Mouse (Mus musculus) hindbrain, embryonic 14.5 days (tissue): ENCODE data around the gene Ttyh2. TPM values are rescaled to one million over a fixed set of nuclear protein-coding genes. Genes with fewer than 3 reads are reported as not detected.

Experiments used
- ATAC-seq: fragments of 200-750 bp; cut with Nextera tagmentation; 2 replicates; pipeline ENCODE4 v1.8.0; 2017; ENCODE audit warnings: moderate number of reproducible peaks, mild to moderate bottlenecking, moderate TSS enrichment, moderate library complexity; ENCODE audit not compliant: low FRiP score
- DNase-seq: peaks from one replicate; pipeline ENCODE4 v3.0.0-alpha.2; 2015; ENCODE audit warnings: low spot score
- H3K27ac ChIP-seq: fragments of 300-500 bp; sonication (generic); 2 replicates; pipeline ENCODE4 v1.5.1; 2014; ENCODE audit warnings: mild to moderate bottlenecking, moderate library complexity
- H3K27me3 ChIP-seq: fragments of 300-500 bp; sonication (generic); 2 replicates; pipeline ENCODE4 v1.6.1; 2014; ENCODE audit warnings: mild to moderate bottlenecking, low read length, mixed read lengths; ENCODE audit not compliant: control insufficient read depth, insufficient read depth
- H3K36me3 ChIP-seq: fragments of 300-500 bp; sonication (generic); replicated peaks from 2 replicates; pipeline ENCODE4 v1.6.1; 2014; ENCODE audit not compliant: control insufficient read depth, insufficient read depth
- H3K4me1 ChIP-seq: fragments of 300-500 bp; sonication (generic); replicated peaks from 2 replicates; pipeline ENCODE4 v1.6.1; 2014; ENCODE audit warnings: antibody characterized with exemption, low read length, mixed read lengths; ENCODE audit not compliant: control insufficient read depth, insufficient read depth
- H3K4me2 ChIP-seq: fragments of 300-500 bp; sonication (generic); replicated peaks from 2 replicates; pipeline ENCODE4 v1.6.1; 2014; ENCODE audit warnings: mild to moderate bottlenecking, moderate library complexity
- H3K4me3 ChIP-seq: fragments of 300-500 bp; sonication (generic); replicated peaks from 2 replicates; pipeline ENCODE4 v1.5.1; 2014; ENCODE audit warnings: mild to moderate bottlenecking, low read length
- H3K9ac ChIP-seq: fragments of 300-500 bp; sonication (generic); 2 replicates; pipeline ENCODE4 v1.6.1; 2014
- H3K9me3 ChIP-seq: fragments of 300-500 bp; sonication (generic); 2 replicates; pipeline ENCODE4 v1.6.1; 2016; ENCODE audit warnings: low read length; ENCODE audit not compliant: control insufficient read depth
- WGBS: fragments of 180-500 bp; shearing (Covaris S2); extraction: QIAGEN DNeasy Blood & Tissue Kit; methylation state at CpG from one replicate; pipeline ENCODE4 v1.1.7; 2014; 5-methylcytosine and 5-hydroxymethylcytosine counted together
- polyA plus RNA-seq: library from polyadenylated mRNA; unstranded; fragments of >200 nt; fragmentation: Nextera tagmentation; extraction: Ambion mirVana; gene quantifications from 2 replicates; pipeline ENCODE4 v1.2.1, GENCODE M21; 2014

The Ttyh2 gene
- polyA plus RNA-seq, result 32.0 and 35.1 TPM in 2 replicates

DNA sequence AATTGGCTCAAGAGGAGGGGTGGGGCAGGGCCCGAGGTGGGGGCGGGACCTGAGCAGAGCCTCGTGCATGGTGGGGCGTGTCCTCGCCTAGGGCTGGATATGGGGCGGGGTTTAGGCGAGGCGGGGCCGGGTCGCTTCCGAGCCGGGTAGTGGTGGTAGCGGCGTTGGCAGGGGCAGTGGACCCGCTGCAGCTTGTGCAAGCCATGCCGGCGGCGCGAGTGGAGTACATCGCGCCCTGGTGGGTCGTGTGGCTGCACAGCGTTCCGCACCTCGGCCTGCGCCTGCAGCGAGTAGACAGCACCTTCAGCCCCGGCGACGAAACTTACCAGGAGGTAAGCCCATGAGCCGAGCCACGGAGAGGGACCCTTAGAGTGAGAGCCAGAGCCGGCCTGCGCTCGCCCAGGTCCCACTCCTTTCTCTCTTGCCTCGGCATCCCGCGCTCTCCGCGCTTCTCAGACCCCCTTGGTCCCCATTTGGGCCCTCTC, at the start of gene Ttyh2:
Gene Ttyh2, plus strand, starts transcription at position 91 of the 485 bp plus-strand sequence.
- peak within 1 kb of the TSS; percentile 45 for H3K4me3 ChIP-seq
- peak; percentile 63 for ATAC-seq
- H3K36me3 ChIP-seq, result peaks cover 42% of the 10 kb centered on the region
- peak within 1 kb of the TSS; percentile 67 for H3K27ac ChIP-seq
- peak; percentile 72 for DNase-seq
- H3K4me1 ChIP-seq, result peaks cover 23% of the 10 kb centered on the region
- H3K9ac ChIP-seq, result peak within 1 kb of the TSS; percentile 71
- under 1% methylated on average over 40 of the region's 40 CpGs for WGBS
- peak within 1 kb of the TSS; percentile 84 for H3K4me2 ChIP-seq
- H3K9me3 ChIP-seq, result no peaks in the 10 kb centered on the region
- H3K27me3 ChIP-seq, result peaks cover 9% of the 10 kb centered on the region; the same call in 1 of the 2 replicates

GRCm38 (mm10) chr11:114626071-114626690, 49.0 kb upstream of the Ttyh2 start:
- Histone ChIP-seq H3K9me3 (peaks cover 5% of the 10 kb centered on the region; the same call in 1 of the 2 replicates), H3K27me3 (no peaks in the 10 kb centered on the region), H3K9ac (no peak overlapping the region), H3K4me1 (no peaks in the 10 kb centered on the region), H3K27ac (no peak overlapping the region), H3K4me3 (no peak overlapping the region), H3K4me2 (no peak overlapping the region), H3K36me3 (no peaks in the 10 kb centered on the region)
- ATAC-seq (no peak), DNase-seq (no peak)
- WGBS, result 39% methylated on average over 13 of the region's 13 CpGs

DNA sequence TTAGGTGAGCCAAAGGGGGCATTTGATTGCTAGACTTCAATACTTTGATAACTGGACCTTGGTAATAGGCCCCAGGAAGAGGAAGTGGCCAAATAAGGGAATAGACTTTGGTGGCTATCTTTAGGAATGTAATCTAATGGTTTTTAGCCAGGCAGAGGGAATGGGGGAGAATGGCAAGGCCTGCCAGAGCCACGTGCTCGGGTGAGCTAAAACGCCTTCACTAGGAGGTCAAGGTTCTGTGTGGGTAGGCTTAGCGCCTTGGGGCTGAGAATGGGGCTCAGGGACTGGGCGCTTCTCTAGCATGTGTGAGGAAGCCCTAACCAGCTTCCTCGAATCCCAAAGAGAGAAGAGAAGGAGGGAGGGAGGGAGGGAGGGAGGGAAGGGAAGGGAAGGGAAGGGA, 48.2 kb upstream of the Ttyh2 start:
- H3K27ac ChIP-seq, result no peak overlapping the region
- H3K9me3 ChIP-seq, result peaks cover 5% of the 10 kb centered on the region; the same call in 1 of the 2 replicates
- no peaks in the 10 kb centered on the region for H3K27me3 ChIP-seq
- H3K4me1 ChIP-seq, result no peaks in the 10 kb centered on the region
- ATAC-seq, result no peak
- no peak overlapping the region for H3K4me3 ChIP-seq
- no peak overlapping the region for H3K4me2 ChIP-seq
- no peak overlapping the region for H3K9ac ChIP-seq
- no peaks in the 10 kb centered on the region for H3K36me3 ChIP-seq
- no peak for DNase-seq
- WGBS, result 83% methylated on average over 5 of the region's 6 CpGs

DNA sequence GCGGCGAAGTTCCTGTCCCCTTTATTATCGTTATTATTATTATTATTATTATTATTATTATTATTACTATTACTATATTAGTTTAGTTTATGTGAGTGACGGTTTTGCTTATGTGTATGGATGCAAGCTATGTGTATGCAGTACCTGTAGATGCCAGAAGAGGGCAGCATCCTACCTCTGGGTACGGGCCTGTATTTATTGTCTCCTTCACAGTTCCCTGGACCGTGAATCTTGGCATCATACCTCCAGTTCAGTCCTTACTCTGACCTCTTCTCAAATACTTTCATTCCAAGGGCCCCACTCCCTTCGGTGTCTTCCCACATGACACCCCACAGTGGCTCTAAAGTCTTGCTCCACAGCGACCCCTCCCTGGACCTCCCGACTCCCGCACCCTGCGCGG, 47.2 kb upstream of the Ttyh2 start:
- Histone ChIP-seq H3K27me3 (no peaks in the 10 kb centered on the region), H3K4me1 (no peaks in the 10 kb centered on the region), H3K9ac (no peak overlapping the region), H3K27ac (no peak overlapping the region), H3K9me3 (peaks cover 5% of the 10 kb centered on the region; the same call in 1 of the 2 replicates), H3K4me2 (no peak overlapping the region), H3K4me3 (no peak overlapping the region), H3K36me3 (no peaks in the 10 kb centered on the region)
- DNase-seq (no peak), ATAC-seq (no peak)
- WGBS, result 73% methylated on average over 12 of the region's 12 CpGs

GRCm38 (mm10) chr11:114630044-114630443, 45.2 kb upstream of the Ttyh2 start:
- 83% methylated on average over 5 of the region's 5 CpGs for WGBS
- Histone ChIP-seq H3K27me3 (no peaks in the 10 kb centered on the region), H3K9ac (no peak overlapping the region), H3K4me3 (no peak overlapping the region), H3K4me2 (no peak overlapping the region), H3K9me3 (peaks cover 5% of the 10 kb centered on the region; the same call in 1 of the 2 replicates), H3K4me1 (no peaks in the 10 kb centered on the region), H3K27ac (no peak overlapping the region), H3K36me3 (no peaks in the 10 kb centered on the region)
- DNase-seq, result no peak
- no peak for ATAC-seq

DNA sequence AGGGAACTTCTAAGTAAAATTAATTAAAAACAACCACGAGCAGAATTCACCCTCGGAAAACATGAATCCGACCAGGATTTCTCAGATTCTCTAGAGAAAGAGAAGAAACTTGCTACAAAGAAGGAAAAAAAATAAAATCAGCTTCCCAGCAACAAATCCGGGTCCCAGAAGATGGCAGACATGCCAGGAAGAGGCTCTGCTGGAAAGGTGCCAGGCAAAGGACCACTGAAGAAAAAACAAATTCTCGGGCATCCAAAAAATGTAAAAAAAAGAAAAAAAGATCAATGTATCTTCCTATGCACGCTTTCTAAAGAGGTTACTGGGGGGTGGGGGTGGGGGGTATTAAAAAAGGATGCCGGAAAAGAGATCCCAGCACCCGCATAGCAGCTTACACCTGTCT, 43.0 kb upstream of the Ttyh2 start:
- WGBS, result 75% methylated on average over 8 of the region's 8 CpGs
- Histone ChIP-seq H3K9ac (no peak overlapping the region), H3K4me2 (no peak overlapping the region), H3K27ac (no peak overlapping the region), H3K4me3 (no peak overlapping the region), H3K36me3 (no peaks in the 10 kb centered on the region), H3K27me3 (0 out of 2 replicates have a peak, but pooled peaks cover under 1% of the 10 kb centered on the region), H3K4me1 (peaks cover 17% of the 10 kb centered on the region), H3K9me3 (peaks cover 5% of the 10 kb centered on the region; the same call in 1 of the 2 replicates)
- ATAC-seq, result no peak
- no peak for DNase-seq

- Histone ChIP-seq H3K27ac (0 out of 2 replicates have a peak overlapping the region, but pooled peaks have one; percentile 53), H3K4me3 (no peak overlapping the region), H3K9me3 (no peaks in the 10 kb centered on the region), H3K27me3 (peaks cover 4% of the 10 kb centered on the region; the same call in 1 of the 2 replicates), H3K4me1 (peaks cover 27% of the 10 kb centered on the region), H3K9ac (no peak overlapping the region), H3K36me3 (no peaks in the 10 kb centered on the region), H3K4me2 (peak overlapping the region; percentile 39)
- 2% methylated on average over 6 of the region's 6 CpGs for WGBS
- DNase-seq, result peak; percentile 98
- peak; percentile 70 for ATAC-seq
Observed at GRCm38 (mm10) chr11:114636292-114636691, 38.9 kb upstream of the Ttyh2 start.

GRCm38 (mm10) chr11:114636727-114637505, 38.3 kb upstream of the Ttyh2 start:
- H3K27me3 ChIP-seq, result peaks cover 4% of the 10 kb centered on the region; the same call in 1 of the 2 replicates
- no peak overlapping the region for H3K9ac ChIP-seq
- no peak overlapping the region for H3K4me3 ChIP-seq
- 57% methylated on average over 34 of the region's 35 CpGs for WGBS
- H3K9me3 ChIP-seq, result no peaks in the 10 kb centered on the region
- H3K27ac ChIP-seq, result 0 out of 2 replicates have a peak overlapping the region, but pooled peaks have one; percentile 53
- DNase-seq (no peak), ATAC-seq (peak; percentile 46; the same call in 1 of the 2 replicates)
- H3K4me1 ChIP-seq, result peaks cover 29% of the 10 kb centered on the region
- no peaks in the 10 kb centered on the region for H3K36me3 ChIP-seq
- H3K4me2 ChIP-seq, result peak overlapping the region; percentile 39

DNA sequence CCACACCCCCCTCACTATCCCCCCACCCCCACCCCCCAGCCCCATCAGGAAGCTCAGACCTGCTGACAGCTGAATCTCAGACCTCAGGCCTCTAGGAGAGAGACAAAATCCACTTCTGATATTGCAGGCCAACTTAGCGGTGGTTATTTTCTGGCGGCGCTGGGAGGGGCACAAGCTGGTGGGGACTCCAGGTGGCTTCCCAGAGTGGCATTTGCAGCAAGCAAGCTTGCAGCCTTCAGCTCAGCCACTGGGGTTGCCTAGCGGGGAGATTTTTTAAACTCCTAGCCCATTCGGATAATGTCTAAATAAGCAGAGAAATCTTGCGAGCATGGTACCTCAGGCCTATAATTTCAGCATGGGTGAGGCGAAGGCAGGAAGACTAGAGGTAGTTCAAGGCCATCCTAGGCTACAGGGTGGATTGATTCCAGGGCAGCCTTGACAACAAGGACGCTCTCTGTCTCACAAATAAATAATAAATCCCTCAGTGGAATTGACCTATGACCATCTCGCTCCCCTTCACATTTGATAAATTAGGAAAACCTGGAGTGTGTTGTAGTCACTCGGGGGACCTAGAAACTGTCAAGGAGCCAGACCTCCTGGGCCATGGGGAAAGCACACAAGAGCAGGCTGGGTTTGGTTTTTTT, 36.5 kb upstream of the Ttyh2 start:
- 58% methylated on average over 10 of the region's 10 CpGs for WGBS
- no peak overlapping the region for H3K9ac ChIP-seq

More for the DNA sequence above, 36.5 kb upstream of the Ttyh2 start:
- peaks cover 29% of the 10 kb centered on the region for H3K4me1 ChIP-seq
- ATAC-seq (no peak), DNase-seq (no peak)
- no peak overlapping the region for H3K4me3 ChIP-seq
- H3K36me3 ChIP-seq, result no peaks in the 10 kb centered on the region
- no peaks in the 10 kb centered on the region for H3K9me3 ChIP-seq
- H3K27me3 ChIP-seq, result peaks cover 4% of the 10 kb centered on the region; the same call in 1 of the 2 replicates
- H3K27ac ChIP-seq, result no peak overlapping the region
- no peak overlapping the region for H3K4me2 ChIP-seq
